Mouse (Mus musculus) forebrain, embryonic 11.5 days (tissue): ENCODE measurements around the gene Tulp2. TPM values are rescaled to one million over a fixed set of nuclear protein-coding genes. Genes with fewer than 3 reads are reported as not detected.
"Not testable (repeated sequence)": the region's sequence is repeated elsewhere in the genome, so short reads cannot be mapped to it uniquely, and the experiment has no call there.

ENCODE experiments used
- ATAC-seq: fragments of 200-750 bp; cut with Nextera tagmentation; replicated peaks from 2 replicates; pipeline ENCODE4 v1.8.0; 2017; ENCODE audit warnings: moderate TSS enrichment; ENCODE audit not compliant: low FRiP score
- DNase-seq: peaks from one replicate; pipeline ENCODE4 v3.0.0-alpha.2; 2017; ENCODE audit warnings: low spot score
- H3K27ac ChIP-seq: fragments of 300-500 bp; sonication (generic); 2 replicates; pipeline ENCODE4 v1.5.1; 2014; ENCODE audit warnings: low read depth, low read length
- H3K27me3 ChIP-seq: fragments of 300-500 bp; sonication (generic); 2 replicates; pipeline ENCODE4 v1.6.1; 2014; ENCODE audit warnings: mild to moderate bottlenecking, low read length, mixed read lengths; ENCODE audit not compliant: control insufficient read depth, insufficient read depth
- H3K36me3 ChIP-seq: fragments of 300-500 bp; sonication (generic); 2 replicates; pipeline ENCODE4 v1.6.1; 2014; ENCODE audit warnings: mild to moderate bottlenecking, low read length, moderate library complexity, mixed read lengths; ENCODE audit not compliant: control insufficient read depth, insufficient read depth
- H3K4me1 ChIP-seq: fragments of 300-500 bp; sonication (generic); replicated peaks from 2 replicates; pipeline ENCODE4 v1.6.1; 2014; ENCODE audit warnings: low read length, mixed read lengths; ENCODE audit not compliant: control insufficient read depth, insufficient read depth
- H3K4me2 ChIP-seq: fragments of 300-500 bp; sonication (generic); 2 replicates; pipeline ENCODE4 v1.6.1; 2014; ENCODE audit warnings: low read depth, mild to moderate bottlenecking, low read length, moderate library complexity, mixed read lengths; ENCODE audit not compliant: severe bottlenecking
- H3K4me3 ChIP-seq: fragments of 300-500 bp; sonication (generic); 2 replicates; pipeline ENCODE4 v1.5.1; 2014; ENCODE audit warnings: low read depth, low read length
- H3K9ac ChIP-seq: fragments of 300-500 bp; sonication (generic); 2 replicates; pipeline ENCODE4 v1.6.1; 2014; ENCODE audit warnings: low read length
- H3K9me3 ChIP-seq: fragments of 300-500 bp; sonication (generic); 2 replicates; pipeline ENCODE4 v1.6.1; 2016; ENCODE audit warnings: low read length, mixed read lengths; ENCODE audit not compliant: control insufficient read depth
- WGBS: fragments of 180-500 bp; shearing (Covaris S2); extraction: QIAGEN DNeasy Blood & Tissue Kit; methylation state at CpG from one replicate; pipeline ENCODE4 v1.1.7; 2014; 5-methylcytosine and 5-hydroxymethylcytosine counted together
- polyA plus RNA-seq: library from polyadenylated mRNA; unstranded; fragments of >200 nt; fragmentation: Nextera tagmentation; extraction: Ambion mirVana; gene quantifications from 2 replicates; pipeline ENCODE4 v1.2.1, GENCODE M21; 2014

The Tulp2 gene
- polyA plus RNA-seq, 1 experiment from 2014 or later: 0.29 TPM

- no peaks in the 10 kb centered on the region for H3K9me3 ChIP-seq
- 47% methylated on average over 1 of the region's 1 CpGs for WGBS
- ATAC-seq (no peak), DNase-seq (no peak)
- H3K4me2 ChIP-seq: no peak overlapping the region
- H3K4me1 ChIP-seq: no peaks in the 10 kb centered on the region
- H3K36me3 ChIP-seq: no peaks in the 10 kb centered on the region
- no peak overlapping the region for H3K9ac ChIP-seq
- H3K27me3 ChIP-seq: no peaks in the 10 kb centered on the region
- H3K4me3 ChIP-seq: no peak overlapping the region
- H3K27ac ChIP-seq: no peak overlapping the region
Observed at GRCm38 (mm10) chr7:45476453-45476852, 5.2 kb upstream of the Tulp2 start.

- no peak overlapping the region for H3K9ac ChIP-seq
- 19% methylated on average over 3 of the region's 3 CpGs for WGBS
- H3K9me3 ChIP-seq: no peaks in the 10 kb centered on the region
- no peak overlapping the region for H3K4me2 ChIP-seq
- ATAC-seq (no peak), DNase-seq (peak; percentile 69)
- no peaks in the 10 kb centered on the region for H3K36me3 ChIP-seq
- no peak overlapping the region for H3K4me3 ChIP-seq
- no peaks in the 10 kb centered on the region for H3K27me3 ChIP-seq
- no peak overlapping the region for H3K27ac ChIP-seq
- no peaks in the 10 kb centered on the region for H3K4me1 ChIP-seq
Observed at GRCm38 (mm10) chr7:45477003-45477402, 4.7 kb upstream of the Tulp2 start.

GRCm38 (mm10) chr7:45478774-45479173, 2.9 kb upstream of the Tulp2 start:
- DNase-seq (no peak), ATAC-seq (no peak)
- WGBS: 93% methylated on average over 7 of the region's 7 CpGs
- no peaks in the 10 kb centered on the region for H3K27me3 ChIP-seq
- H3K4me2 ChIP-seq: no peak overlapping the region
- H3K36me3 ChIP-seq: no peaks in the 10 kb centered on the region
- H3K4me3 ChIP-seq: no peak overlapping the region
- H3K9me3 ChIP-seq: no peaks in the 10 kb centered on the region
- H3K9ac ChIP-seq: no peak overlapping the region
- H3K4me1 ChIP-seq: no peaks in the 10 kb centered on the region
- H3K27ac ChIP-seq: no peak overlapping the region

GRCm38 (mm10) chr7:45480310-45480709, 1.4 kb upstream of the Tulp2 start:
- H3K4me2 ChIP-seq: not testable (repeated sequence)

GRCm38 (mm10) chr7:45482166-45482565, 489 bp downstream of the Tulp2 start:
- Histone ChIP-seq H3K27ac (no peak overlapping the region), H3K9ac (no peak overlapping the region), H3K4me1 (no peaks in the 10 kb centered on the region), H3K4me3 (no peak overlapping the region), H3K9me3 (no peaks in the 10 kb centered on the region), H3K4me2 (no peak overlapping the region), H3K36me3 (no peaks in the 10 kb centered on the region), H3K27me3 (no peaks in the 10 kb centered on the region)
- WGBS: 93% methylated on average over 1 of the region's 1 CpGs
- ATAC-seq (no peak), DNase-seq (no peak)

More at GRCm38 (mm10) chr7:45480310-45480709, 1.4 kb upstream of the Tulp2 start:
- WGBS: 79% methylated on average over 3 of the region's 4 CpGs
- not testable (repeated sequence) for H3K27ac ChIP-seq, H3K27me3 ChIP-seq, H3K4me1 ChIP-seq, ATAC-seq, H3K36me3 ChIP-seq, H3K9ac ChIP-seq, H3K9me3 ChIP-seq, DNase-seq, H3K4me3 ChIP-seq

GRCm38 (mm10) chr7:45484985-45485384, 3.3 kb downstream of the Tulp2 start:
- H3K4me2 ChIP-seq, H3K4me3 ChIP-seq, DNase-seq, H3K9ac ChIP-seq, ATAC-seq, H3K27ac ChIP-seq, H3K27me3 ChIP-seq, H3K36me3 ChIP-seq, H3K4me1 ChIP-seq, H3K9me3 ChIP-seq: not testable (repeated sequence)
- WGBS: 95% methylated on average over 5 of the region's 5 CpGs

GRCm38 (mm10) chr7:45486158-45486557, 4.5 kb downstream of the Tulp2 start:
- Histone ChIP-seq H3K36me3 (no peaks in the 10 kb centered on the region), H3K4me2 (no peak overlapping the region), H3K9ac (no peak overlapping the region), H3K9me3 (no peaks in the 10 kb centered on the region), H3K4me3 (no peak overlapping the region), H3K27me3 (no peaks in the 10 kb centered on the region; the same call in 1 of the 2 replicates), H3K4me1 (peaks cover 10% of the 10 kb centered on the region), H3K27ac (no peak overlapping the region)
- WGBS: 85% methylated on average over 7 of the region's 7 CpGs
- no peak for DNase-seq
- ATAC-seq: no peak

GRCm38 (mm10) chr7:45486761-45487415, 5.2 kb downstream of the Tulp2 start, which contains the start of gene Gm45808:
Gene Gm45808, minus strand, starts transcription at chr7:45486811.
- Histone ChIP-seq H3K4me2 (no peak within 1 kb of the TSS; the same call in 1 of the 2 replicates), H3K27me3 (no peaks in the 10 kb centered on the region; the same call in 1 of the 2 replicates), H3K4me3 (no peak within 1 kb of the TSS), H3K27ac (no peak within 1 kb of the TSS), H3K4me1 (peaks cover 11% of the 10 kb centered on the region), H3K9ac (no peak within 1 kb of the TSS), H3K9me3 (no peaks in the 10 kb centered on the region), H3K36me3 (no peaks in the 10 kb centered on the region)
- WGBS: 86% methylated on average over 12 of the region's 12 CpGs
- DNase-seq (no peak), ATAC-seq (no peak)

- ATAC-seq (peak; percentile 40), DNase-seq (no peak)
- Histone ChIP-seq H3K27me3 (no peaks in the 10 kb centered on the region; the same call in 1 of the 2 replicates), H3K27ac (0 out of 2 replicates have a peak overlapping the region, but pooled peaks have one; percentile 6), H3K36me3 (no peaks in the 10 kb centered on the region), H3K4me2 (peak overlapping the region; percentile 71), H3K9ac (peak overlapping the region; percentile 72), H3K4me1 (peaks cover 11% of the 10 kb centered on the region), H3K4me3 (peak overlapping the region; percentile 42), H3K9me3 (no peaks in the 10 kb centered on the region)
- whole genome bisulfite sequencing: 19% methylated on average over 11 of the region's 11 CpGs
Observed at GRCm38 (mm10) chr7:45487861-45488292, 6.2 kb downstream of the Tulp2 start.
